In the genomic region with DNA sequence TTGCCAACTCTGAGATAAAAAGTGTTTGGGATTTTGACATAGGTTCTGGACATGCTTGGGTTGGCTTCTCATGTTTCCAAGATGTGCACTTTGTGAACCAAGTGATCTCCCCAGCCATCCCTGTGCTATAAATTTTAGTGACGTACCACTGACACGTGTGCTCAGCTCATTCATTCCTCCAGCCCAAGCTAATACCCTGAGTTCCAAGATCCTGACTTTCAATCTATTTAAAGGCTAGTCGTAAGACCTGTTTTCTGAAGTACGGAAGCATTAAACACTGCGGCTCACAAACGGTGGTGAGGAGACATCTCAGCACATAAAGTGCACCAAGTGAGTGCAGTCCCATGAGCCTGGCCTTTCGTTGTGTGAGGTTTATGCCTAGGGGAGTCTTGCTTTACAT, we compare ENCODE assay signal across 21 mouse cellular contexts. TPM values are rescaled to one million over a fixed set of nuclear protein-coding genes. Genes with fewer than 3 reads are reported as not detected.
A peak's percentile ranks its signal among the peaks of the same experiment; 100 is the strongest.
DNase-seq lines count a peak whose midpoint lies in the region; ATAC-seq and TF ChIP-seq lines count a peak whose summit lies in the region.
"Had no signal": no experiment of that assay in that cellular context is flagged by ENCODE, and none has a peak within 500 bp of the region (broad histone marks: within the 10 kb centered on the region; RNA-seq: fewer than 3 reads in every experiment).

No protein-coding gene starts in this region.

- no peak overlapping the region for H3K4me3 ChIP-seq in heart, embryonic 11.5 days (ENCODE audit: low read depth, low read length)
- H3K4me3 ChIP-seq in heart, embryonic 15.5 days, result no peak overlapping the region
- no peak overlapping the region for H3K4me3 ChIP-seq in heart, adult 2 months
- H3K4me3 ChIP-seq: embryonic facial prominence, embryonic 10.5 days; forebrain, embryonic 13.5 days; hindbrain, embryonic 15.5 days; kidney, embryonic 15.5 days had no signal

- H3K9ac ChIP-seq in heart, embryonic 11.5 days (ENCODE audit: low read depth, low read length), result no peak overlapping the region
- no peak overlapping the region for H3K9ac ChIP-seq in heart, embryonic 15.5 days
- no peak overlapping the region for H3K9ac ChIP-seq in heart, adult 2 months (ENCODE audit: low read depth, low read length)
- H3K9ac ChIP-seq: forebrain, embryonic 13.5 days; forebrain, postnatal 0 days; hindbrain, embryonic 15.5 days; kidney, embryonic 15.5 days had no signal

- no peak for ATAC-seq in heart, embryonic 11.5 days (replicated peaks; ENCODE audit: insufficient number of reproducible peaks, low FRiP score, low TSS enrichment)
- no peak for ATAC-seq in heart, embryonic 15.5 days (replicated peaks; ENCODE audit: insufficient number of reproducible peaks, insufficient read depth, low FRiP score, low read depth)
- ATAC-seq: CD4-positive, CD25-positive, alpha-beta regulatory T cell, adult 4 months; forebrain, embryonic 13.5 days; forebrain, postnatal 0 days; intestine, embryonic 16.5 days had no signal

- intact Hi-C loops in heart, adult 2 months (cut with DNase I), result loop anchor here (10.0 kb wide), 1 partner anchor 153 kb away; no protein-coding TSS in a partner anchor

- H3K79me2 ChIP-seq in heart, adult 2 months (replicated peaks; ENCODE audit: control insufficient read depth, insufficient read depth, low read length), result no peaks in the 10 kb centered on the region

- 69% methylated on average over 7 of the region's 7 CpGs for WGBS in heart, embryonic 11.5 days (ENCODE audit: insufficient replicate concordance)
- 55% methylated on average over 7 of the region's 7 CpGs for WGBS in heart, embryonic 15.5 days
- 73% methylated on average over 7 of the region's 7 CpGs for WGBS in heart, adult 2 months

- peak overlapping the region; percentile 52; the same call in 1 of the 2 replicates for H3K27ac ChIP-seq in heart, embryonic 11.5 days (ENCODE audit: low read depth, low read length)
- H3K27ac ChIP-seq in heart, embryonic 15.5 days, result peak overlapping the region; percentile 56
- H3K27ac ChIP-seq in heart, adult 2 months, result no peak overlapping the region
- H3K27ac ChIP-seq: embryonic facial prominence, embryonic 10.5 days; forebrain, embryonic 13.5 days; hindbrain, embryonic 15.5 days; kidney, embryonic 15.5 days had no signal

- TF ChIP-seq CTCF in heart, adult 2 months (IDR thresholded peaks at IDR 0.05), result no peak

- peak; percentile 71 for DNase-seq in gastrocnemius, adult 18-20 months (ENCODE audit: low spot score)
- no peak for DNase-seq in gastrocnemius, postnatal 4 days (ENCODE audit: low spot score in 2 of 2)
- no peak for DNase-seq in heart, adult 8-10 months (ENCODE audit: low spot score)
- DNase-seq in heart, adult 2 months, result no peak
- DNase-seq in skeletal muscle tissue, adult 2 months (ENCODE audit: low read depth, low spot score), result peak; percentile 85
- DNase-seq: adrenal gland, adult 8-10 months; adrenal gland, postnatal 36 days; B cell, adult 2 months; cerebellum, adult 2 months; cerebellum, postnatal 10 days; forebrain, postnatal 0 days; kidney, adult 2 months had no signal

- no peak overlapping the region for H3K4me2 ChIP-seq in heart, embryonic 11.5 days
- H3K4me2 ChIP-seq in heart, embryonic 15.5 days, result no peak overlapping the region
- H3K4me2 ChIP-seq: forebrain, embryonic 13.5 days; hindbrain, embryonic 15.5 days; kidney, embryonic 15.5 days had no signal

- no peak for TF ChIP-seq EP300 in heart, adult 2 months (IDR thresholded peaks at IDR 0.05; ENCODE audit: insufficient read depth, low read depth, low read length)

- H3K9me3 ChIP-seq in heart, embryonic 11.5 days (replicated peaks; ENCODE audit: control insufficient read depth, low read length), result peaks cover 2% of the 10 kb centered on the region; the same call in 1 of the 2 replicates
- no peaks in the 10 kb centered on the region for H3K9me3 ChIP-seq in heart, embryonic 15.5 days (replicated peaks)
- H3K9me3 ChIP-seq: G1E; hindbrain, embryonic 15.5 days; kidney, embryonic 15.5 days had no signal

- H3K27me3 ChIP-seq in heart, embryonic 11.5 days (ENCODE audit: control insufficient read depth, insufficient read depth, low read length), result no peaks in the 10 kb centered on the region
- no peaks in the 10 kb centered on the region for H3K27me3 ChIP-seq in heart, embryonic 15.5 days
- H3K27me3 ChIP-seq in heart, adult 2 months (ENCODE audit: control insufficient read depth, insufficient read depth, low read length), result no peaks in the 10 kb centered on the region
- H3K27me3 ChIP-seq: forebrain, embryonic 13.5 days; kidney, embryonic 15.5 days had no signal

- peaks cover 18% of the 10 kb centered on the region; the same call in 1 of the 2 replicates for H3K4me1 ChIP-seq in heart, embryonic 11.5 days (ENCODE audit: control insufficient read depth, insufficient read depth, low read length)
- H3K4me1 ChIP-seq in heart, embryonic 15.5 days (replicated peaks), result peaks cover 19% of the 10 kb centered on the region
- H3K4me1 ChIP-seq in heart, adult 2 months (ENCODE audit: control insufficient read depth, insufficient read depth, low read length), result peaks cover 3% of the 10 kb centered on the region
- H3K4me1 ChIP-seq: embryonic facial prominence, embryonic 10.5 days; forebrain, embryonic 13.5 days; hindbrain, embryonic 15.5 days; kidney, embryonic 15.5 days had no signal

- no peak for TF ChIP-seq POLR2A in heart, adult 2 months (IDR thresholded peaks at IDR 0.05; ENCODE audit: insufficient read depth, low read depth, low read length)

- H3K36me3 ChIP-seq in heart, embryonic 11.5 days (ENCODE audit: control insufficient read depth, insufficient read depth, low read length), result no peaks in the 10 kb centered on the region
- no peaks in the 10 kb centered on the region for H3K36me3 ChIP-seq in heart, embryonic 15.5 days
- peaks cover 6% of the 10 kb centered on the region for H3K36me3 ChIP-seq in heart, adult 2 months (ENCODE audit: control insufficient read depth, insufficient read depth, low read length)
- H3K36me3 ChIP-seq: embryonic facial prominence, embryonic 10.5 days; G1E; hindbrain, embryonic 15.5 days; kidney, embryonic 15.5 days had no signal

RNA-seq across cellular contexts. Expression of gene Cap2, which starts 6.3 kb away (rescaled TPM):
- 100 to 1,000 TPM; 314 to 333 TPM for total RNA-seq in gastrocnemius, adult 18-20 months (2021)
- total RNA-seq in gastrocnemius, postnatal 4 days (2021), result 100 to 1,000 TPM; 189 to 215 TPM
- polyA plus RNA-seq in heart, embryonic 11.5 days (2014; fragmentation: Nextera tagmentation; extraction: Ambion mirVana), result 122 and 141 TPM in 2 replicates
- total RNA-seq in heart, adult 8-10 months (2022), result 100 to 1,000 TPM; 137 to 160 (median 155) TPM
- polyA plus RNA-seq in heart, embryonic 15.5 days (2015; fragmentation: Nextera tagmentation; extraction: Ambion mirVana), result 139 and 172 TPM in 2 replicates
- total RNA-seq in heart, adult 2 months (2021), result 100 to 1,000 TPM; 135 to 147 TPM
- polyA plus RNA-seq in heart, adult 2 months (2012; rRNA removed), result 115 and 143 TPM in 2 replicates
- polyA plus RNA-seq: G1E had no signal

Comparison
In these comparisons a context has a peak if more than half of its experiments do, and no peak if none do; other contexts are left out.
1. DNase-seq: peak in gastrocnemius, adult 18-20 months (single experiment) and skeletal muscle tissue, adult 2 months (single experiment); none in gastrocnemius, postnatal 4 days (0 of 2), heart, adult 8-10 months (single experiment) and heart, adult 2 months (0 of 2).